Mouse (Mus musculus) E14TG2a.4 (cell line): ENCODE results near the gene Pheta2.
A peak's percentile ranks its signal among the peaks of the same experiment; 100 is the strongest.

Experiments
- H3K27me3 ChIP-seq: 2 replicates; pipeline ENCODE4 v1.6.1; 2014; ENCODE audit warnings: low read length, control low read depth; ENCODE audit not compliant: insufficient read depth
- H3K36me3 ChIP-seq: 2 replicates; pipeline ENCODE4 v1.6.1; 2014; ENCODE audit warnings: low read length, control low read depth; ENCODE audit not compliant: insufficient read depth
- H3K4me1 ChIP-seq: replicated peaks from 2 replicates; pipeline ENCODE4 v1.6.1; 2014; ENCODE audit warnings: low read depth, low read length, control low read depth
- H3K4me3 ChIP-seq: replicated peaks from 2 replicates; pipeline ENCODE4 v1.5.1; 2014; ENCODE audit warnings: mild to moderate bottlenecking, low read length
- H3K9me3 ChIP-seq: 2 replicates; pipeline ENCODE4 v1.6.1; 2014; ENCODE audit warnings: low read length, control low read depth
- CTCF ChIP-seq: conservative IDR thresholded peaks from 2 replicates; pipeline ENCODE4 v1.5.1; 2014; ENCODE audit warnings: low read length
- NANOG ChIP-seq: IDR thresholded peaks from 2 replicates; pipeline ENCODE4 v1.6.1; 2014; ENCODE audit warnings: borderline replicate concordance, low read length, mixed read lengths
- POU5F1 ChIP-seq: IDR thresholded peaks from 2 replicates; pipeline ENCODE4 v1.6.1; 2014; ENCODE audit warnings: low read length, borderline replicate concordance

Gene Pheta2

GRCm38 (mm10) chr15:82340414-82341035 is 1.8 kb downstream of the Pheta2 start:
- Histone ChIP-seq H3K4me1 (peaks cover 78% of the 10 kb centered on the region), H3K4me3 (peak overlapping the region; percentile 78), H3K9me3 (no peaks in the 10 kb centered on the region), H3K36me3 (peaks cover 15% of the 10 kb centered on the region), H3K27me3 (peaks cover 30% of the 10 kb centered on the region)
- no peak for TF ChIP-seq CTCF
- TF ChIP-seq NANOG: no peak
- TF ChIP-seq POU5F1: no peak

GRCm38 (mm10) chr15:82341036-82341501 is 2.3 kb downstream of the Pheta2 start:
- no peaks in the 10 kb centered on the region for H3K9me3 ChIP-seq
- TF ChIP-seq CTCF (no peak), NANOG (no peak), POU5F1 (no peak)
- peak overlapping the region; percentile 78 for H3K4me3 ChIP-seq
- peaks cover 9% of the 10 kb centered on the region for H3K36me3 ChIP-seq
- peaks cover 78% of the 10 kb centered on the region for H3K4me1 ChIP-seq
- H3K27me3 ChIP-seq: peaks cover 33% of the 10 kb centered on the region

GRCm38 (mm10) chr15:82341675-82342542 is 3.2 kb downstream of the Pheta2 start:
- no peaks in the 10 kb centered on the region for H3K9me3 ChIP-seq
- H3K4me1 ChIP-seq: peaks cover 78% of the 10 kb centered on the region

GRCm38 (mm10) chr15:82342543-82342935 is 3.8 kb downstream of the Pheta2 start:
- TF ChIP-seq NANOG (no peak), POU5F1 (no peak), CTCF (no peak)
- no peak overlapping the region for H3K4me3 ChIP-seq
- H3K9me3 ChIP-seq: no peaks in the 10 kb centered on the region
- H3K36me3 ChIP-seq: peaks cover 6% of the 10 kb centered on the region
- peaks cover 78% of the 10 kb centered on the region for H3K4me1 ChIP-seq
- peaks cover 33% of the 10 kb centered on the region for H3K27me3 ChIP-seq

More at GRCm38 (mm10) chr15:82341675-82342542, 3.2 kb downstream of the Pheta2 start:
- TF ChIP-seq CTCF (no peak), NANOG (no peak), POU5F1 (no peak)
- peaks cover 33% of the 10 kb centered on the region for H3K27me3 ChIP-seq
- H3K36me3 ChIP-seq: peaks cover under 1% of the 10 kb centered on the region; the same call in 1 of the 2 replicates
- peak overlapping the region; percentile 78 for H3K4me3 ChIP-seq

GRCm38 (mm10) chr15:82343368-82344287 is 4.9 kb downstream of the Pheta2 start:
- Histone ChIP-seq H3K4me3 (peak overlapping the region; percentile 17; the same call in 1 of the 2 replicates), H3K36me3 (peaks cover 17% of the 10 kb centered on the region), H3K9me3 (no peaks in the 10 kb centered on the region), H3K4me1 (peaks cover 81% of the 10 kb centered on the region), H3K27me3 (peaks cover 33% of the 10 kb centered on the region)
- TF ChIP-seq POU5F1 (no peak), CTCF (no peak), NANOG (no peak)

GRCm38 (mm10) chr15:82344971-82345370 is 6.2 kb downstream of the Pheta2 start:
- H3K27me3 ChIP-seq: peaks cover 26% of the 10 kb centered on the region
- TF ChIP-seq POU5F1 (no peak), NANOG (no peak), CTCF (no peak)
- H3K4me3 ChIP-seq: peak overlapping the region; percentile 92
- H3K4me1 ChIP-seq: peaks cover 80% of the 10 kb centered on the region
- H3K36me3 ChIP-seq: peaks cover 30% of the 10 kb centered on the region
- H3K9me3 ChIP-seq: no peaks in the 10 kb centered on the region

- peaks cover 80% of the 10 kb centered on the region for H3K4me1 ChIP-seq
- TF ChIP-seq POU5F1 (no peak), NANOG (no peak)
- peaks cover 40% of the 10 kb centered on the region for H3K36me3 ChIP-seq
- H3K27me3 ChIP-seq: peaks cover 17% of the 10 kb centered on the region
- H3K4me3 ChIP-seq: peak overlapping the region; percentile 92
- H3K9me3 ChIP-seq: no peaks in the 10 kb centered on the region
These were observed 7.2 kb downstream of the Pheta2 start for GRCm38 (mm10) chr15:82345820-82346470.
